Mouse (Mus musculus) gastrocnemius, postnatal 14 days (tissue): ENCODE measurements around the gene Dppa4. TPM values are rescaled to one million over a fixed set of nuclear protein-coding genes. Genes with fewer than 3 reads are reported as not detected.

Source experiments
- DNase-seq: peaks from one replicate; pipeline ENCODE4 v3.0.0; 2021; ENCODE audit warnings: mixed read lengths
- intact Hi-C: fragments of 180-260 bp; cut with DNase I; formaldehyde crosslinking; loops from one replicate; pipeline ENCODE4 v1.15.1; 2025; ENCODE audit warnings: low total_unique reads
- total RNA-seq, 2 experiments: library from RNA; stranded (reverse); gene quantifications; 2 replicates each; pipeline ENCODE4 v1.2.3; 2021

Dppa4 gene
- total RNA-seq, 2 experiments from 2014 or later: not detected

- intact Hi-C loops: no loop called here
- DNase-seq: no peak
These were observed 39.6 kb downstream of the Dppa4 start for GRCm38 (mm10) chr16:48323133-48323532.

- intact Hi-C loops: no loop called here
- DNase-seq: no peak
These were observed 40.2 kb downstream of the Dppa4 start for GRCm38 (mm10) chr16:48323602-48324345.

- intact Hi-C loops: no loop called here
- DNase-seq: no peak
These were observed 43.4 kb downstream of the Dppa4 start for GRCm38 (mm10) chr16:48326903-48327302.

- intact Hi-C loops: no loop called here
- no peak for DNase-seq
These were observed 44.9 kb downstream of the Dppa4 start for GRCm38 (mm10) chr16:48328420-48328819.

GRCm38 (mm10) chr16:48331822-48332221, 48.3 kb downstream of the Dppa4 start:
- DNase-seq: no peak
- intact Hi-C loops: no loop called here

- intact Hi-C loops: no loop called here
- DNase-seq: no peak
These were observed 51.8 kb downstream of the Dppa4 start for GRCm38 (mm10) chr16:48335326-48335725.

Other genes starting within 250 kb of the Dppa4 start
- gene Dppa2, start 20.2 kb downstream of the Dppa4 start, total RNA-seq: not detected
- gene Gm5485, start 128.7 kb downstream of the Dppa4 start, total RNA-seq: not detected
- under 1 TPM in 1 of 2 experiments, not detected in 1; 0.33 TPM for gene Morc1, start 147.5 kb downstream of the Dppa4 start, total RNA-seq